Mouse (Mus musculus): Measurements from ENCODE around the gene Btg2. TPM values are rescaled to one million over a fixed set of nuclear protein-coding genes. Genes with fewer than 3 reads are reported as not detected.

Btg2 gene
- polyA plus RNA-seq, 1 experiment from 2014 or later: 37.2 TPM

Other genes with a start within 250 kb of the Btg2 start
- 2.8 and 3.7 TPM in 2 replicates for gene Optc, start 171.1 kb downstream of the Btg2 start, polyA plus RNA-seq (2015; fragmentation: Nextera tagmentation; extraction: Ambion mirVana)
- gene Prelp, start 157.7 kb downstream of the Btg2 start, polyA plus RNA-seq (2015; fragmentation: Nextera tagmentation; extraction: Ambion mirVana): 8.4 and 9.5 TPM in 2 replicates
- gene Fmod, start 41.9 kb downstream of the Btg2 start, polyA plus RNA-seq (2015; fragmentation: Nextera tagmentation; extraction: Ambion mirVana): 15.2 and 21.1 TPM in 2 replicates
- gene Chit1, start 32.1 kb upstream of the Btg2 start, polyA plus RNA-seq (2015; fragmentation: Nextera tagmentation; extraction: Ambion mirVana): 0.09 and 0.10 TPM in 2 replicates
- 1.5 and 3.3 TPM in 2 replicates for gene Chil1, start 103.1 kb upstream of the Btg2 start, polyA plus RNA-seq (2015; fragmentation: Nextera tagmentation; extraction: Ambion mirVana)
- gene Mybph, start 114.3 kb upstream of the Btg2 start, polyA plus RNA-seq (2015; fragmentation: Nextera tagmentation; extraction: Ambion mirVana): 0.13 and 0.19 TPM in 2 replicates
- 16.2 and 19.2 TPM in 2 replicates for gene Adora1, start 156.3 kb upstream of the Btg2 start, polyA plus RNA-seq (2015; fragmentation: Nextera tagmentation; extraction: Ambion mirVana)
- gene Myog, start 210.9 kb upstream of the Btg2 start, polyA plus RNA-seq (2015; fragmentation: Nextera tagmentation; extraction: Ambion mirVana): 0.10 TPM in 1 of 2 replicates, not detected in the other

Data from midbrain, embryonic 15.5 days (tissue).